Comparison of ENCODE assay signal across 8 mouse cellular contexts in the genomic region with DNA sequence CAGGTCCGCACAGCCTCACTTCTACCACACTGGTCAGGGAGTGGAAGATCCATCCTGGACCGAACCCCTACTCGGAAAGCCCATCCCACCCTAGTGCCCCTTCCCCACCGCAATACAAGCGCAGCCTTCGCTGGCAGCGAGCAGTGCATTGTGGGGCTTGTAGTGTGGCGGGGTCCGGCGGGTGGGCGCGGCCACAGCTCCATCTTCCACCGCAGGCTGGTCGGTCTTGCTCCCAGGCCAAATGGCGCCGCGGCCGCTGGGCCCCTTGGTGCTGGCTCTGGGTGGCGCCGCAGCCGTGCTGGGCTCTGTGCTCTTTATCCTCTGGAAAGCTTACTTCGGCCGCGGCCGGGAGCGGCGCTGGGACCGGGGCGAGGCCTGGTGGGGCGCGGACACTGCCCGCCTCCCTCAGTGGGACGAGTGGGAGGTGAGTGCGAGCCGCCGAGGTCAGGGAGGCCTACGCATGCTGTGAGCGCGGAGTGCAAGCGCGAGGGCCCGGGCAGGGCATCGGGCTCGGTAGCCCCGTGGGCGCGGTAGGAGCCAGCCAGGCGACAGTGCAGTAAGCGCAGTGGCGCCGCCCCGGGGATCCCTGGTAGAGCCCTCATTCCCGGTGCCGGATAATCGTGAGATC. TPM values are rescaled to one million over a fixed set of nuclear protein-coding genes. Genes with fewer than 3 reads are reported as not detected.
DNase-seq lines count a peak whose midpoint lies in the region; ATAC-seq and TF ChIP-seq lines count a peak whose summit lies in the region.

A gene (plus strand): TSS at position 162 of the 628 bp plus-strand sequence.

- H3K79me3 ChIP-seq in C2C12 (ENCODE audit: low read depth), result peaks cover 2% of the 10 kb centered on the region

- peak; percentile 34 for TF ChIP-seq CTCF in C2C12 (IDR thresholded peaks at IDR 0.05; ENCODE audit: control insufficient read depth, insufficient read depth, insufficient read length)
- TF ChIP-seq CTCF in embryonic fibroblast, embryonic 13.5 days (IDR thresholded peaks at IDR 0.05; ENCODE audit: borderline replicate concordance, insufficient read depth, low read length), result no peak
- peak; percentile 30 for TF ChIP-seq CTCF in liver, embryonic 14.5 days (IDR thresholded peaks at IDR 0.05; ENCODE audit: low read depth)
- peak; percentile 34; the same call in 1 of the 2 replicates for TF ChIP-seq CTCF in stomach, postnatal 0 days (IDR thresholded peaks at IDR 0.05; ENCODE audit: low read depth)

- peak; percentile 89 for ATAC-seq in heart, embryonic 12.5 days (ENCODE audit: insufficient number of reproducible peaks, low FRiP score)
- ATAC-seq in kidney, embryonic 16.5 days (ENCODE audit: low FRiP score, low TSS enrichment), result peak; percentile 90
- ATAC-seq in liver, embryonic 14.5 days (ENCODE audit: insufficient read depth), result peak; percentile 75
- ATAC-seq in stomach, postnatal 0 days (ENCODE audit: low FRiP score, low TSS enrichment), result peak; percentile 84

- H3K9ac ChIP-seq in heart, embryonic 12.5 days, result peak within 1 kb of the TSS; percentile 89
- peak within 1 kb of the TSS; percentile 96 for H3K9ac ChIP-seq in kidney, embryonic 16.5 days (replicated peaks; ENCODE audit: low read length)
- H3K9ac ChIP-seq in liver, embryonic 14.5 days (replicated peaks), result peak within 1 kb of the TSS; percentile 72
- peak within 1 kb of the TSS; percentile 83 for H3K9ac ChIP-seq in stomach, postnatal 0 days (ENCODE audit: low read length)

- under 1% methylated on average over 55 of the region's 55 CpGs for WGBS in heart, embryonic 12.5 days
- under 1% methylated on average over 55 of the region's 55 CpGs for WGBS in kidney, embryonic 16.5 days
- WGBS in liver, embryonic 14.5 days (ENCODE audit: insufficient replicate concordance), result under 1% methylated on average over 53 of the region's 55 CpGs
- under 1% methylated on average over 50 of the region's 55 CpGs for WGBS in stomach, postnatal 0 days

- H3K4me2 ChIP-seq in heart, embryonic 12.5 days, result peak within 1 kb of the TSS; percentile 91
- peak within 1 kb of the TSS; percentile 95 for H3K4me2 ChIP-seq in kidney, embryonic 16.5 days (replicated peaks; ENCODE audit: low read depth, low read length)
- H3K4me2 ChIP-seq in liver, embryonic 14.5 days (ENCODE audit: low read depth), result peak within 1 kb of the TSS; percentile 94
- H3K4me2 ChIP-seq in stomach, postnatal 0 days (replicated peaks; ENCODE audit: low read depth), result peak within 1 kb of the TSS; percentile 90

- H3K27ac ChIP-seq in embryonic fibroblast, embryonic 13.5 days (ENCODE audit: insufficient read depth, low read length), result peak within 1 kb of the TSS; percentile 50
- peak within 1 kb of the TSS; percentile 58 for H3K27ac ChIP-seq in heart, embryonic 12.5 days (ENCODE audit: poor library complexity, severe bottlenecking)
- peak within 1 kb of the TSS; percentile 83 for H3K27ac ChIP-seq in kidney, embryonic 16.5 days (ENCODE audit: low read length)
- no peak within 1 kb of the TSS for H3K27ac ChIP-seq in liver, embryonic 14.5 days
- H3K27ac ChIP-seq in stomach, postnatal 0 days (replicated peaks), result peak within 1 kb of the TSS; percentile 83

- H3K4me1 ChIP-seq in embryonic fibroblast, embryonic 13.5 days (ENCODE audit: control insufficient read depth, insufficient read depth, low read length), result 0 out of 2 replicates have a peak, but pooled peaks cover 2% of the 10 kb centered on the region
- H3K4me1 ChIP-seq in heart, embryonic 12.5 days (replicated peaks), result peaks cover 28% of the 10 kb centered on the region
- H3K4me1 ChIP-seq in kidney, embryonic 16.5 days (ENCODE audit: insufficient read depth, low read length), result peaks cover 10% of the 10 kb centered on the region
- peaks cover 5 to 6% of the 10 kb centered on the region in 2 experiments; a peak in 3 of 4 replicates for H3K4me1 ChIP-seq in liver, embryonic 14.5 days (replicated peaks; ENCODE audit: control insufficient read depth in 2 of 2, insufficient read depth in 2 of 2, low read length in 1 of 2)
- peaks cover 4% of the 10 kb centered on the region; the same call in 1 of the 2 replicates for H3K4me1 ChIP-seq in stomach, postnatal 0 days (replicated peaks; ENCODE audit: control insufficient read depth, insufficient read depth)

- H3ac ChIP-seq in C2C12 (ENCODE audit: control insufficient read depth, insufficient read length, low read depth), result peak within 1 kb of the TSS; percentile 97

- DNase-seq in adrenal gland, postnatal 4 days (ENCODE audit: low spot score in 2 of 2), result peak; percentile 59 to 61
- DNase-seq in liver, embryonic 14.5 days (ENCODE audit: low read depth in 3 of 3, low spot score in 3 of 3), result no peak
- DNase-seq in neural tube, embryonic 10.5 days (ENCODE audit: extremely low spot score, low spot score), result peak; percentile 86
- DNase-seq in stomach, postnatal 0 days (ENCODE audit: low spot score), result peak; percentile 81

- peak; percentile 57 for TF ChIP-seq POLR2A in embryonic fibroblast, embryonic 13.5 days (IDR thresholded peaks at IDR 0.05; ENCODE audit: low read depth, low read length)

- TF ChIP-seq EP300 in liver, embryonic 14.5 days (IDR thresholded peaks at IDR 0.05; ENCODE audit: low read depth), result no peak
- TF ChIP-seq EP300 in stomach, postnatal 0 days (optimal IDR thresholded peaks at IDR 0.05), result no peak

- H3K79me2 ChIP-seq in C2C12 (ENCODE audit: control insufficient read depth, insufficient read depth), result no peaks in the 10 kb centered on the region

- no peaks in the 10 kb centered on the region for H3K36me3 ChIP-seq in C2C12 (ENCODE audit: control insufficient read depth, insufficient read depth)
- peaks cover 38% of the 10 kb centered on the region for H3K36me3 ChIP-seq in heart, embryonic 12.5 days
- H3K36me3 ChIP-seq in kidney, embryonic 16.5 days (ENCODE audit: insufficient read depth, low read length), result peaks cover 16% of the 10 kb centered on the region
- no peaks in the 10 kb centered on the region for H3K36me3 ChIP-seq in liver, embryonic 14.5 days (replicated peaks; ENCODE audit: control insufficient read depth, insufficient read depth, low read depth)
- no peaks in the 10 kb centered on the region for H3K36me3 ChIP-seq in stomach, postnatal 0 days (ENCODE audit: control insufficient read depth, insufficient read depth, low read length)

- H3K9me3 ChIP-seq in heart, embryonic 12.5 days (replicated peaks), result no peaks in the 10 kb centered on the region
- H3K9me3 ChIP-seq in kidney, embryonic 16.5 days (ENCODE audit: low read length), result no peaks in the 10 kb centered on the region
- H3K9me3 ChIP-seq in liver, embryonic 14.5 days (ENCODE audit: control insufficient read depth, low read length), result no peaks in the 10 kb centered on the region
- H3K9me3 ChIP-seq in stomach, postnatal 0 days (ENCODE audit: control insufficient read depth, low read length), result no peaks in the 10 kb centered on the region

- H3K27me3 ChIP-seq in C2C12 (ENCODE audit: control insufficient read depth, insufficient read depth, insufficient read length), result no peaks in the 10 kb centered on the region
- no peaks in the 10 kb centered on the region for H3K27me3 ChIP-seq in heart, embryonic 12.5 days (replicated peaks)
- H3K27me3 ChIP-seq in kidney, embryonic 16.5 days (ENCODE audit: insufficient read depth, low read length), result no peaks in the 10 kb centered on the region; the same call in 1 of the 2 replicates
- H3K27me3 ChIP-seq in liver, embryonic 14.5 days (ENCODE audit: control insufficient read depth, insufficient read depth, low read length), result no peaks in the 10 kb centered on the region; the same call in 1 of the 2 replicates
- H3K27me3 ChIP-seq in stomach, postnatal 0 days (ENCODE audit: control insufficient read depth, insufficient read depth, low read length), result no peaks in the 10 kb centered on the region

- H3K4me3 ChIP-seq in C2C12 (ENCODE audit: insufficient read depth, poor library complexity, severe bottlenecking), result peak within 1 kb of the TSS; percentile 52
- H3K4me3 ChIP-seq in embryonic fibroblast, embryonic 13.5 days (ENCODE audit: insufficient read depth, low read length), result peak within 1 kb of the TSS; percentile 76
- peak within 1 kb of the TSS; percentile 72 for H3K4me3 ChIP-seq in heart, embryonic 12.5 days
- H3K4me3 ChIP-seq in kidney, embryonic 16.5 days (ENCODE audit: low read length), result peak within 1 kb of the TSS; percentile 93
- H3K4me3 ChIP-seq in liver, embryonic 14.5 days (ENCODE audit: insufficient read depth in 1 of 2, low read depth in 2 of 2, low read length in 2 of 2), result peak within 1 kb of the TSS; percentile 64 to 79
- peak within 1 kb of the TSS; percentile 92 for H3K4me3 ChIP-seq in stomach, postnatal 0 days (ENCODE audit: low read depth, low read length)

TF ChIP-seq in C2C12, 6 proteins besides CTCF, POLR2A, EP300 and RAD21:
- TF ChIP-seq CEBPB (IDR thresholded peaks at IDR 0.05; ENCODE audit: low read depth) (no peak), FOSL1 (IDR thresholded peaks at IDR 0.05; ENCODE audit: insufficient read depth, low read length, poor library complexity, severe bottlenecking) (no peak), USF1 (IDR thresholded peaks at IDR 0.05; ENCODE audit: low read depth) (no peak), MAX (IDR thresholded peaks at IDR 0.05) (peak; percentile 70)
TF ChIP-seq in C2C12: peak in this region for 1.

RNA-seq across cellular contexts. Expression of the gene that starts here (rescaled TPM):
- polyA plus RNA-seq in C2C12 (2012; fragmentation: generic; extraction: Trizol), result 24.8 TPM
- 10 to 100 TPM; 43.9 to 44.2 TPM for total RNA-seq in adrenal gland, postnatal 4 days (2021)
- 12.2 and 13.2 TPM in 2 replicates for polyA plus RNA-seq in embryonic fibroblast, embryonic 13.5 days (2011; ENCODE audit: insufficient read length, low read depth, missing spikeins)
- 19.9 and 23.3 TPM in 2 replicates for polyA plus RNA-seq in heart, embryonic 12.5 days (2016; fragmentation: Nextera tagmentation; extraction: Ambion mirVana)
- 31.8 and 37.8 TPM in 2 replicates for polyA plus RNA-seq in kidney, embryonic 16.5 days (2015; fragmentation: Nextera tagmentation; extraction: Ambion mirVana)
- 5.6 and 6.8 TPM in 2 replicates for polyA plus RNA-seq in liver, embryonic 14.5 days (2012; rRNA removed)
- polyA plus RNA-seq in liver, embryonic 14.5 days (2014; fragmentation: Nextera tagmentation; extraction: Ambion mirVana), result 4.2 and 4.9 TPM in 2 replicates
- polyA plus RNA-seq in stomach, postnatal 0 days (2015; fragmentation: Nextera tagmentation; extraction: Ambion mirVana), result 13.3 and 14.4 TPM in 2 replicates

Comparison
In these comparisons a context has a peak if more than half of its experiments do, and no peak if none do; other contexts are left out.
1. DNase-seq: peak in adrenal gland, postnatal 4 days (2 of 2), neural tube, embryonic 10.5 days (single experiment) and stomach, postnatal 0 days (single experiment); none in liver, embryonic 14.5 days (0 of 3).
2. Peak in every context shown above with its lines, with median percentiles within 50 percentile points of each other: H3K4me3 ChIP-seq, ATAC-seq, H3K4me2 ChIP-seq and H3K9ac ChIP-seq.